Mouse (Mus musculus) limb, embryonic 14.5 days (tissue): ENCODE measurements at regions not wholly inside any gene's neighbourhood (a gene's known extent, or its start where the extent isn't known, plus 50 kb on each side); places are given as distances from the start of the nearest gene placed in this dataset.

Experiments used
- ATAC-seq: fragments of 200-750 bp; cut with Nextera tagmentation; 2 replicates; pipeline ENCODE4 v1.8.0; 2017; ENCODE audit warnings: low read depth, moderate number of reproducible peaks, moderate TSS enrichment; ENCODE audit not compliant: low FRiP score
- DNase-seq: peaks from one replicate; pipeline ENCODE4 v3.0.0-alpha.2; 2015; ENCODE audit warnings: low spot score
- H3K27ac ChIP-seq: fragments of 300-500 bp; sonication (generic); replicated peaks from 2 replicates; pipeline ENCODE4 v1.5.1; 2014; ENCODE audit warnings: low read depth, mild to moderate bottlenecking, low read length, moderate library complexity, mixed read lengths
- H3K27me3 ChIP-seq: fragments of 300-500 bp; sonication (generic); 2 replicates; pipeline ENCODE4 v1.6.1; 2014; ENCODE audit warnings: low read length, mixed read lengths; ENCODE audit not compliant: control insufficient read depth, insufficient read depth
- H3K36me3 ChIP-seq: fragments of 300-500 bp; sonication (generic); 2 replicates; pipeline ENCODE4 v1.6.1; 2014; ENCODE audit warnings: mild to moderate bottlenecking, low read length, moderate library complexity, mixed read lengths; ENCODE audit not compliant: control insufficient read depth, insufficient read depth
- H3K4me1 ChIP-seq: fragments of 300-500 bp; sonication (generic); 2 replicates; pipeline ENCODE4 v1.6.1; 2014; ENCODE audit warnings: antibody characterized with exemption, low read length, mixed read lengths; ENCODE audit not compliant: control insufficient read depth, insufficient read depth
- H3K4me2 ChIP-seq: fragments of 300-500 bp; sonication (generic); replicated peaks from 2 replicates; pipeline ENCODE4 v1.6.1; 2014; ENCODE audit warnings: low read depth, mild to moderate bottlenecking, low read length, moderate library complexity; ENCODE audit not compliant: severe bottlenecking
- H3K4me3 ChIP-seq: fragments of 300-500 bp; sonication (generic); replicated peaks from 2 replicates; pipeline ENCODE4 v1.5.1; 2014; ENCODE audit warnings: low read length
- H3K9ac ChIP-seq: fragments of 300-500 bp; sonication (generic); 2 replicates; pipeline ENCODE4 v1.6.1; 2014; ENCODE audit warnings: mild to moderate bottlenecking, low read depth, low read length, moderate library complexity; ENCODE audit not compliant: severe bottlenecking
- H3K9me3 ChIP-seq: fragments of 300-500 bp; sonication (generic); 2 replicates; pipeline ENCODE4 v1.6.1; 2016; ENCODE audit warnings: low read length; ENCODE audit not compliant: control insufficient read depth
- POLR2A ChIP-seq: fragments of 200-500 bp; IDR thresholded peaks from 2 replicates; pipeline ENCODE4 v1.8.0; 2012; ENCODE audit warnings: inconsistent platforms, mild to moderate bottlenecking, moderate library complexity, borderline replicate concordance; ENCODE audit not compliant: insufficient read depth, insufficient read length; ENCODE audit errors: extremely low read depth
- WGBS: fragments of 180-500 bp; shearing (Covaris S2); extraction: QIAGEN DNeasy Blood & Tissue Kit; methylation state at CpG from one replicate; pipeline ENCODE4 v1.1.7; 2014; 5-methylcytosine and 5-hydroxymethylcytosine counted together

GRCm38 (mm10) chr19:15340305-15340983 lies 606.7 kb downstream of the Psat1 start:
- 15% methylated on average over 19 of the region's 19 CpGs for WGBS
- H3K27ac ChIP-seq: no peak overlapping the region
- H3K36me3 ChIP-seq: no peaks in the 10 kb centered on the region
- H3K4me2 ChIP-seq: peak overlapping the region; percentile 40
- DNase-seq (no peak), ATAC-seq (no peak)
- no peak overlapping the region for H3K9ac ChIP-seq
- peaks cover 12% of the 10 kb centered on the region; the same call in 1 of the 2 replicates for H3K27me3 ChIP-seq
- no peaks in the 10 kb centered on the region for H3K9me3 ChIP-seq
- H3K4me1 ChIP-seq: peaks cover 12% of the 10 kb centered on the region
- H3K4me3 ChIP-seq: peak overlapping the region; percentile 18
- TF ChIP-seq POLR2A: no peak

- no peak for TF ChIP-seq POLR2A
- Histone ChIP-seq H3K27me3 (peaks cover 12% of the 10 kb centered on the region; the same call in 1 of the 2 replicates), H3K4me3 (peak overlapping the region; percentile 18), H3K9ac (no peak overlapping the region), H3K9me3 (no peaks in the 10 kb centered on the region), H3K4me2 (peak overlapping the region; percentile 40), H3K4me1 (peaks cover 12% of the 10 kb centered on the region), H3K27ac (no peak overlapping the region), H3K36me3 (no peaks in the 10 kb centered on the region)
- DNase-seq (no peak), ATAC-seq (no peak)
- 10% methylated on average over 11 of the region's 11 CpGs for WGBS
Observed at GRCm38 (mm10) chr19:15339979-15340304, 607.2 kb downstream of the Psat1 start.

GRCm38 (mm10) chr19:15330155-15330554 lies 617.0 kb downstream of the Psat1 start:
- H3K36me3 ChIP-seq: no peaks in the 10 kb centered on the region
- H3K9ac ChIP-seq: no peak overlapping the region
- H3K9me3 ChIP-seq: no peaks in the 10 kb centered on the region
- no peak for ATAC-seq
- 72% methylated on average over 3 of the region's 3 CpGs for WGBS
- no peaks in the 10 kb centered on the region for H3K27me3 ChIP-seq
- H3K4me2 ChIP-seq: no peak overlapping the region
- no peaks in the 10 kb centered on the region for H3K4me1 ChIP-seq
- H3K27ac ChIP-seq: no peak overlapping the region
- no peak for DNase-seq
- TF ChIP-seq POLR2A: no peak
- no peak overlapping the region for H3K4me3 ChIP-seq

- Histone ChIP-seq H3K4me2 (no peak overlapping the region), H3K27me3 (no peaks in the 10 kb centered on the region), H3K4me3 (no peak overlapping the region), H3K9me3 (no peaks in the 10 kb centered on the region), H3K9ac (no peak overlapping the region), H3K36me3 (no peaks in the 10 kb centered on the region), H3K4me1 (no peaks in the 10 kb centered on the region), H3K27ac (no peak overlapping the region)
- DNase-seq: no peak
- 45% methylated on average over 6 of the region's 6 CpGs for WGBS
- ATAC-seq: no peak
- TF ChIP-seq POLR2A: no peak
Observed at GRCm38 (mm10) chr19:15299474-15299873, 647.7 kb downstream of the Psat1 start.

GRCm38 (mm10) chr19:15285016-15285415 lies 662.1 kb downstream of the Psat1 start:
- Histone ChIP-seq H3K27ac (no peak overlapping the region), H3K36me3 (no peaks in the 10 kb centered on the region), H3K9me3 (no peaks in the 10 kb centered on the region), H3K4me2 (no peak overlapping the region), H3K4me3 (no peak overlapping the region), H3K4me1 (no peaks in the 10 kb centered on the region), H3K9ac (no peak overlapping the region), H3K27me3 (no peaks in the 10 kb centered on the region)
- TF ChIP-seq POLR2A: no peak
- WGBS: 95% methylated on average over 2 of the region's 2 CpGs
- ATAC-seq: no peak
- DNase-seq: no peak

GRCm38 (mm10) chr19:15242781-15243180 lies 644.9 kb upstream of the Tle4 start:
- no peak overlapping the region for H3K9ac ChIP-seq
- H3K36me3 ChIP-seq: no peaks in the 10 kb centered on the region
- WGBS: 61% methylated on average over 3 of the region's 3 CpGs
- H3K4me3 ChIP-seq: no peak overlapping the region
- H3K9me3 ChIP-seq: no peaks in the 10 kb centered on the region
- TF ChIP-seq POLR2A: no peak
- no peak overlapping the region for H3K27ac ChIP-seq
- H3K4me2 ChIP-seq: no peak overlapping the region
- ATAC-seq (no peak), DNase-seq (no peak)
- no peaks in the 10 kb centered on the region for H3K4me1 ChIP-seq
- H3K27me3 ChIP-seq: no peaks in the 10 kb centered on the region
